Mouse (Mus musculus) midbrain, embryonic 10.5 days (tissue): Measurements from ENCODE around the gene Zdhhc9. TPM values are rescaled to one million over a fixed set of nuclear protein-coding genes. Genes with fewer than 3 reads are reported as not detected.
A peak's percentile ranks its signal among the peaks of the same experiment; 100 is the strongest.

Experiments
- DNase-seq: peaks from one replicate; pipeline ENCODE4 v3.0.0-alpha.2; 2017; ENCODE audit warnings: low spot score
- H3K27ac ChIP-seq: fragments of 300-500 bp; sonication (generic); replicated peaks from 2 replicates; pipeline ENCODE4 v1.5.1; 2016; ENCODE audit warnings: mild to moderate bottlenecking
- H3K27me3 ChIP-seq: fragments of 300-500 bp; sonication (generic); 2 replicates; pipeline ENCODE4 v1.6.1; 2016; ENCODE audit warnings: low read depth, mild to moderate bottlenecking; ENCODE audit not compliant: poor library complexity, severe bottlenecking
- H3K36me3 ChIP-seq: fragments of 300-500 bp; sonication (generic); 2 replicates; pipeline ENCODE4 v1.6.1; 2016; ENCODE audit warnings: mild to moderate bottlenecking, moderate library complexity
- H3K4me1 ChIP-seq: fragments of 300-500 bp; sonication (generic); 2 replicates; pipeline ENCODE4 v1.6.1; 2016
- H3K4me3 ChIP-seq: fragments of 300-500 bp; sonication (generic); 2 replicates; pipeline ENCODE4 v1.5.1; 2016; ENCODE audit warnings: mild to moderate bottlenecking, moderate library complexity
- H3K9me3 ChIP-seq: fragments of 300-500 bp; sonication (generic); replicated peaks from 2 replicates; pipeline ENCODE4 v1.6.1; 2016; ENCODE audit warnings: mild to moderate bottlenecking
- WGBS: fragments of 180-500 bp; shearing (Covaris S2); methylation state at CpG from one replicate; pipeline ENCODE4 v1.1.7; 2016; 5-methylcytosine and 5-hydroxymethylcytosine counted together
- polyA plus RNA-seq: library from polyadenylated mRNA; unstranded; fragments of >200 nt; fragmentation: Nextera tagmentation; extraction: Ambion mirVana; gene quantifications from 2 replicates; pipeline ENCODE4 v1.2.1, GENCODE M21; 2016

Zdhhc9 gene
- polyA plus RNA-seq, 1 experiment from 2014 or later: 2.2 TPM

DNA sequence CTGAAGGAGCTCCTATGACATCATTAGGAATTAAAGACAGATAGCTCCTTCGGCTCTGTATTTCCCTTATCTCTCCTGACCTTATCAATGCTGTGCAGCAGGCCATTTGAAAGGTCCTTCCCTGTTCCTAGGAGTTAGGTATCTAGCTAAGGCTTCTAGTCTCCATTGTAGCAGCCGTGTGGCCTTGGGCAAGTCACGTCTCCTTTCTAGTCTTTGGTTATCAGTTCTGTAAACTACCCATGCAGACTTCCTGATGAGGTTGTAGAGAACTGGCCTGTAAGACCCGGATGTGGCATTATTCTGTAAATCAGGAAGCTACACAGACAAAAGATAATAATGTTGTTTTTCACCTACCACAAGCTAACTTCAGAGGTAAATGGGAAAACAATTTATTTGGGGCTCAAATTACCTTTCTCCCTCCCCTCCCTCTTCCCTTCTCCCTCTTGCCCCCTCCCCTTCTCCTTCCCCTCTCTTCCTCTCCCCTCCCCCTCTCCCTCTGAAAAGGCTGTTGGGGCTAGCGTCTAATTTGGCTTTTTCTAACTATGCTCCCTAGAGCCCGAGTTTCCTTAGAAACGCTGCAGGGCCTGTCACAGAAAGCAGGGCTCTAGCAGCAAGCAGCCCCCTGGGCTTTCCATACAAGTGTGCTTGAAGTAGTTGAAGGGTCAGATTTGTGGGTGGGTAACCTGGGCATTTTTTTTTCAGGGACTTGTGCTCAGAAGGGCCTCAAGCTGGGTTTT, 70.0 kb downstream of the Zdhhc9 start:
- no peak overlapping the region for H3K27ac ChIP-seq
- H3K27me3 ChIP-seq: peaks cover 11% of the 10 kb centered on the region; the same call in 1 of the 2 replicates
- DNase-seq: no peak
- H3K9me3 ChIP-seq: no peaks in the 10 kb centered on the region
- H3K36me3 ChIP-seq: no peaks in the 10 kb centered on the region
- H3K4me3 ChIP-seq: no peak overlapping the region
- 53% methylated on average over 7 of the region's 7 CpGs for WGBS
- H3K4me1 ChIP-seq: peaks cover 19% of the 10 kb centered on the region

DNA sequence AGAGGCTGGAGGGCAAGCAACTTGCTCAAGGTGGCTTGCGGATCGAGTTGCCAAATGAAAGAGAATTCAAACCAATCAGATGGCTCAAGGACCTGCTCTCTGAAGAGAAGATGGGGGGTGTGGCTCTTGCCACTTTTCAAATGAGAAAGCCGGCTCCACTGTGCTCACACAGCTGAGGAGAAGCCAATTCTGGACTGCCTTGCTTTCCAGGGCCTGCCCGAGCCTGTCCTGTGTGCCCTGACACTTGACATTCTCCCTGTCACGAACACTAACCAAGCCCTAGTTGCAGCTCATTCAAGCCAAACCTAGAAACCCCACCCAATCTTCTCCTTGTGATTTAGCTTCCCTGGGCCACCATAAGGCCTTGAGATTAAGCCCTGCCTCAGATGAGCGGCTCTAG, 70.7 kb downstream of the Zdhhc9 start:
- Histone ChIP-seq H3K27ac (no peak overlapping the region), H3K36me3 (no peaks in the 10 kb centered on the region), H3K4me3 (no peak overlapping the region), H3K9me3 (no peaks in the 10 kb centered on the region), H3K4me1 (peaks cover 19% of the 10 kb centered on the region), H3K27me3 (peaks cover 11% of the 10 kb centered on the region; the same call in 1 of the 2 replicates)
- WGBS: 63% methylated on average over 6 of the region's 6 CpGs
- no peak for DNase-seq

DNA sequence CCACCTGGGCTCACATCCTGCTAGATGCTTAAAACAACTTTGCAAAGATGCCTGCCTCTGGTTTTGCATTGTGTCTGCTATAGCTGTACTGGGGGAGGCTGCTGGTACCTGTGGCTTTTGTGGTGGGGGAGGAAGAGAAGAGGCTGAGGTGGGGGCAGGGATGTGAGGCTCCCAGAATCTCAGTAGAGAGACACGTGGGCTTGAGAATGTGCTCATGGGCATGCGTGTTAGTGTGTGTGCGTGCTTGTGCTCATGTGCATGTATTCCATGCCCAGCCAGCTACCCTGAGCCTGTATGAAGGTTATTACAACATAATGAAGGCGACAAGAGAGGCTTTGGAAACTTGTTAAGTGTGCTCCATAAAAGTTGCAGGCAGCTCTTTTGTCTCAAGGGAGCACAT, 71.7 kb downstream of the Zdhhc9 start:
- Histone ChIP-seq H3K9me3 (no peaks in the 10 kb centered on the region), H3K27me3 (peaks cover 11% of the 10 kb centered on the region; the same call in 1 of the 2 replicates), H3K4me3 (no peak overlapping the region), H3K4me1 (peaks cover 19% of the 10 kb centered on the region), H3K36me3 (no peaks in the 10 kb centered on the region), H3K27ac (no peak overlapping the region)
- no peak for DNase-seq
- WGBS: 92% methylated on average over 4 of the region's 4 CpGs

DNA sequence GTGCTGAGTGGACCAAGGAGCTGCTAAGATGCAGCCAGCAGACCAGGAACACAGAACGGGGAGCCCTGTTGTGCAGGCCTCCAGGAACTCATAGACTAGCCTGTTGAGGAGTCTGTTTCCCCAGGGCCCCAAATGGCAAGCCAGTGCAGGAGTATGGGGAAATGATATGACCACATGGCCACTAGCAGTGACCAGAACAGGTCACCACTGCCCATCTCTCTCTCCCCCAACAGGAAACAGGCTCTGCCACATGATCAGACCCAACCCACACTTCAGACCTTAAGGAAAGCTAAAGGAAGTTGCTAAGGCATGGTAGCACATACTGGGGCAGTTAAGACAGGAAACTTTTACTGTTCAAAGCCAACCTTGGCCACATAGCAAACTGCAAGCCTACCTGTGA, 79.5 kb downstream of the Zdhhc9 start:
- H3K27ac ChIP-seq: no peak overlapping the region
- no peaks in the 10 kb centered on the region for H3K36me3 ChIP-seq
- 73% methylated on average over 1 of the region's 1 CpGs for WGBS
- no peak for DNase-seq
- H3K4me3 ChIP-seq: no peak overlapping the region
- H3K27me3 ChIP-seq: 0 out of 2 replicates have a peak, but pooled peaks cover 6% of the 10 kb centered on the region
- no peaks in the 10 kb centered on the region for H3K9me3 ChIP-seq
- 0 out of 2 replicates have a peak, but pooled peaks cover 3% of the 10 kb centered on the region for H3K4me1 ChIP-seq

DNA sequence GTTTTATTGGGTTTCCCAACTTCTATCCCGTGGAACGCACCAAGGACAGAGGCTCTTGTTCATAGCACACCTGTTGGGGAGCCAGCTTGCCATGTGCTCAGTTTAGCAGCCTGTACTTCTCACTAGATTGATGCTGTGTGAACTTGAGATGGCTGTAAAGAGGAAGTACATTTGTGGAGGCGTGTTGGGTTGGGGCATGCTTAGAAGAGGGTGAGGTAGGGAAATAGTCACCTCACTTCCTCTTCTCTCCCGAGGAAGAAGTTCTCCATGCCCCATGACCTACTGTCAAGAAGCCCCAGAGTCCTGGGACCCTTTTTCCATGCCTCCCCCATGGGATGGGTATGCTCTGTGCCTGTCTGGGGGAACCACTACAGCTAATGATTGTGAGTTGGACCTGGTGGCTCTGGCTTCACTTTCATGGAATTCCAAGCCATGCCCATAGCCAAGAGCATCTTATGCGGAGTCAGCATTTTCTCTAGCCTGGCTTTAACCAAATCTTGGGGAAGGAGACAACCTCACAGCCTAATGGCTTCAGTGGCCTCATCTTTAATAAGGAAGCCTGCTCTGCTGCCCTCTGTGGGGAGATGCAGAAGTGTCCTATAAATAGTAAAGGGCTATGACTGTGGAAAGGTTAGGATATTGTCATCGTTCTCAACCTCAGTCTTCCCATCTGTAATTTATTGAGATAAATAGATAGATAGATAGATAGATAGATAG, 81.0 kb downstream of the Zdhhc9 start:
- 78% methylated on average over 6 of the region's 6 CpGs for WGBS
- DNase-seq: no peak
- H3K36me3 ChIP-seq: no peaks in the 10 kb centered on the region

DNA sequence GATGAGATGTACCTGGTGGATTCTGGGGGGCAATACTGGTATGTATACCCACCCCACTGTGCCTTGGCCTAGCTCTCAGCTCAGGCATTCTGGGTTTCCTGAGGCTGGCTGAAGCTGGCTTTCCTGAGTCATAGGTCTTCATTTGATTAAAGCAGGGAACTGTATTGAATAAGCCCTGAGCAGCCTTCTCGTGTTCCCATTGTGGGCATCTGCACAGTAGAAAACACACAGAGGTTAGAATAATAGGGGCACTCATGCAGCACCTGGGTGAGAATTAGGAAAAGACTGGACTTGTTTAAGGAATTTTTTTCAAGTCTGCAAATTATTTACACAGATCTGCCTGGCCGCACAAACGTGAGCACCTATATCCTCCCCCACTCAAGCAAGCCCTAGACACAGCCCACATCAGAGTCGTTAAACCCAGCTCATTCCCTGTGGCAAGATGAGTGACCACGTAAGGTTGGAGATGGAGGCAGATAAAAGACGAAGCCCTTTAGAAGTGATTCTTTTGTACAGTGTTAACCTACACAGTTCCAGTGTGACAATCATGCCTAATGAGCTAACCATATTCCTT, 81.7 kb downstream of the Zdhhc9 start:
- Histone ChIP-seq H3K4me1 (0 out of 2 replicates have a peak, but pooled peaks cover 3% of the 10 kb centered on the region), H3K27ac (no peak overlapping the region), H3K36me3 (no peaks in the 10 kb centered on the region), H3K9me3 (no peaks in the 10 kb centered on the region), H3K4me3 (no peak overlapping the region), H3K27me3 (peaks cover 6% of the 10 kb centered on the region; the same call in 1 of the 2 replicates)
- WGBS: 70% methylated on average over 6 of the region's 6 CpGs
- no peak for DNase-seq

More for the DNA sequence above, 81.0 kb downstream of the Zdhhc9 start:
- H3K9me3 ChIP-seq: no peaks in the 10 kb centered on the region
- no peak overlapping the region for H3K27ac ChIP-seq
- H3K4me1 ChIP-seq: 0 out of 2 replicates have a peak, but pooled peaks cover 3% of the 10 kb centered on the region
- H3K4me3 ChIP-seq: no peak overlapping the region
- H3K27me3 ChIP-seq: peaks cover 6% of the 10 kb centered on the region; the same call in 1 of the 2 replicates

DNA sequence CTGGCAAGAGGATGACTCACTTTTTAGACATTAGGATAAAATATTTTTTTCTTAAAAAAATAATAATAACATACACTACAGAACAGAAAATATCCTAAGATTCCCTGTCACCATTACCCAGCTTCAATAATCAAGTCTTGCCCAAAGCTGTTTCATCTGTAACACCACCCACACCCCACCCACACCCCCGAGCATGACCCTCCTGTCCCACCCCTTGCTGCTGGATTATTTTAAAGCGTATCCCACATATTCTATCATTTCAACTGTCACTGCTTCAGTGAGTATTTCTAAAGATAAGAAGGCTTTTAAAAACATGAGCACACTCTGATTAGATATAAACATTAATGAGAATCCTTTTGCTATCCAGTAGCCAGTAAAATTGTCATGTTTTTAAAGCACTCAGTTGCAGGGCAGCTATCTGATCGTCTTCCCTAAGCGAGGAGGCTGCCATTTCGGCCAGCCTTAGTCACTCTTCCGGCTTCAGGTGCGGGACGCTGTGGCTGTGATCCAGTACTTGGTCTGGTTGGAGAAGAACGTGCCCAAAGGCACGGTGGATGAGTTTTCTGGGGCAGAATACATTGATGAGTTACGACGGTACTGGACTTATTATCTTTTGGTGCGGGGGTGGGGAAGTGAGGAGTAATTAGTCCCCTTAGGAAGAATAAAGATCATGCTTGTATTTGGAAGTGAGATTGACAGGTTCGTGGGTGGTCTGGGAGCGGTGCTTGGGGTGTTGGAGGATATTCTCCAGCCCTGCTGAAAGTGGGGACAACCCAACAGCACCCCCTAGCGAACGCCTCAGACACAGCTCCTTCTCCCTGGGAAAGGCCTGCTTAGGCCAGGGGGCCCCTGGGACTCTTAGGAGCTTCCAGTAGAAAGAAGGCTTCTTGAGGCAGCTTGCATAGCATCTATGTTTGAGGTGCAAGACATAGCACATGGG, 84.3 kb downstream of the Zdhhc9 start:
- Histone ChIP-seq H3K9me3 (no peaks in the 10 kb centered on the region), H3K36me3 (no peaks in the 10 kb centered on the region), H3K27me3 (peaks cover 6% of the 10 kb centered on the region; the same call in 1 of the 2 replicates), H3K4me1 (0 out of 2 replicates have a peak, but pooled peaks cover 3% of the 10 kb centered on the region), H3K4me3 (no peak overlapping the region), H3K27ac (no peak overlapping the region)
- DNase-seq: peak; percentile 61
- WGBS: 36% methylated on average over 17 of the region's 17 CpGs

Other genes starting within 250 kb of the Zdhhc9 start
- gene Apln, start 174.0 kb downstream of the Zdhhc9 start, polyA plus RNA-seq: 4.1 and 5.2 TPM in 2 replicates
- 1.9 and 2.2 TPM in 2 replicates for gene Xpnpep2, start 100.2 kb downstream of the Zdhhc9 start, polyA plus RNA-seq
- gene Sash3, start 62.4 kb downstream of the Zdhhc9 start, polyA plus RNA-seq: 1.3 and 1.5 TPM in 2 replicates
- 19.7 and 22.8 TPM in 2 replicates for gene Utp14a, start 48.0 kb upstream of the Zdhhc9 start, polyA plus RNA-seq
- 4.0 and 4.9 TPM in 2 replicates for gene Bcorl1, start 132.5 kb upstream of the Zdhhc9 start, polyA plus RNA-seq